Mouse (Mus musculus): ENCODE results near the gene Rangrf.

- TF ChIP-seq CTCF (IDR thresholded peaks at IDR 0.05; ENCODE audit: borderline replicate concordance, extremely low read depth, insufficient read depth, insufficient read length): no peak
- TF ChIP-seq POLR2A (IDR thresholded peaks at IDR 0.05; ENCODE audit: borderline replicate concordance, extremely low read depth, insufficient read depth, insufficient read length, poor library complexity, severe bottlenecking): no peak
Observed at GRCm38 (mm10) chr11:68975601-68976000, 616 bp upstream of the Rangrf start.
